ENCODE assay signal across 8 mouse cellular contexts in the genomic region with DNA sequence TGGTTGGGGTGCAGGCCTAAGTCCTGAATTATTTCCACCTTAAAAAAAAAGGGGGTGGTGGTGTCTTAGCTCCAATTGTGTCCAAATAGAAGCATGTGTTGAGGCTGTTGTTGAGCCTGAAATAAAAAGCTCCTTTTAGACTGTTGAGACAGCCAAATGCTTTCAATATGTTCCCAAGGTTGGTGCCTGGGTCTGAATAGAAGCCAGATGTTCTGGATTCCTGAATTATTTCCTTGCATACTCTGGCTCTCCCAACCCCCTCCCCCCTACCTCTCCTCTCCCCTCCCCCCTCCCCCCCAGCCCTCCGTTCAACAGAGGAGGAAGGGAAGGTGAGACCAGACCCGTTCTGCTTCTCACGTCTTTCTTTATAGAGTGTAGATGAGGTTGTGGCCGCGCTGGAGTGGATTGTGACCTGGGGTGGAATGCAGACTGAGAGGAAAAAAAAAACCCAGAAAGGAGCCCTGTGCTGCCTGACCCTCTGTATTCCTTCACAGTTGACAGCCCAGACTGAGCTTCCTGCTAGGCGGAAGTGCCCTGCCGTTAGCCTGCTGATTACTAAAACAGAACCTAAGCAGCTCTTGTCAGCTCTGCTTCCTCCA. TPM values are rescaled to one million over a fixed set of nuclear protein-coding genes. Genes with fewer than 3 reads are reported as not detected.
DNase-seq lines count a peak whose midpoint lies in the region; ATAC-seq and TF ChIP-seq lines count a peak whose summit lies in the region.

No protein-coding gene starts in this region.

- peaks cover 1% of the 10 kb centered on the region; the same call in 1 of the 2 replicates for H3K4me1 ChIP-seq in bone marrow, adult 2 months (ENCODE audit: control insufficient read depth, insufficient read depth, low read length)
- H3K4me1 ChIP-seq in intestine, embryonic 14.5 days (replicated peaks; ENCODE audit: control insufficient read depth, insufficient read depth, low read length) = peaks cover 15% of the 10 kb centered on the region
- H3K4me1 ChIP-seq in liver, embryonic 15.5 days (replicated peaks) = peaks cover 17% of the 10 kb centered on the region; the same call in 1 of the 2 replicates

- TF ChIP-seq POLR2A in bone marrow, adult 2 months (IDR thresholded peaks at IDR 0.05; ENCODE audit: borderline replicate concordance, control insufficient read depth, low read depth, low read length) = no peak

- H3K4me2 ChIP-seq in intestine, embryonic 14.5 days (ENCODE audit: low read length) = peak overlapping the region; percentile 45
- H3K4me2 ChIP-seq in liver, embryonic 15.5 days = peak overlapping the region; percentile 57

- TF ChIP-seq CTCF in bone marrow, adult 2 months (IDR thresholded peaks at IDR 0.05; ENCODE audit: control insufficient read depth, insufficient read depth, low read length) = no peak

- peak; percentile 48 for DNase-seq in 416B (ENCODE audit: low read depth)
- peak; percentile 97 for DNase-seq in heart, adult 11 months
- peak; percentile 66 for DNase-seq in intestine, embryonic 14.5 days (ENCODE audit: low spot score)
- DNase-seq in neural tube, embryonic 10.5 days (ENCODE audit: extremely low spot score, low spot score) = peak; percentile 66
- DNase-seq in frontal cortex, postnatal 14 days (ENCODE audit: low spot score in 2 of 2) = no peak
- DNase-seq in layer of hippocampus, postnatal 14 days (ENCODE audit: low spot score in 2 of 2) = no peak

- no peaks in the 10 kb centered on the region for H3K27me3 ChIP-seq in intestine, embryonic 14.5 days (replicated peaks; ENCODE audit: control insufficient read depth, insufficient read depth, low read length)
- H3K27me3 ChIP-seq in liver, embryonic 15.5 days = no peaks in the 10 kb centered on the region

- H3K27ac ChIP-seq in bone marrow, adult 2 months (ENCODE audit: control insufficient read depth, insufficient read depth, low read depth, low read length, poor library complexity) = 0 out of 2 replicates have a peak overlapping the region, but pooled peaks have one; percentile 18
- peak overlapping the region; percentile 76 for H3K27ac ChIP-seq in intestine, embryonic 14.5 days (ENCODE audit: low read depth)
- peak overlapping the region; percentile 10; the same call in 1 of the 2 replicates for H3K27ac ChIP-seq in liver, embryonic 15.5 days (replicated peaks)

- H3K4me3 ChIP-seq in bone marrow, adult 2 months (replicated peaks; ENCODE audit: control insufficient read depth, low read depth, low read length) = peak overlapping the region; percentile 59
- peak overlapping the region; percentile 15 for H3K4me3 ChIP-seq in intestine, embryonic 14.5 days (ENCODE audit: low read depth, low read length)
- peak overlapping the region; percentile 17; the same call in 1 of the 2 replicates for H3K4me3 ChIP-seq in liver, embryonic 15.5 days (replicated peaks)

- H3K9ac ChIP-seq in intestine, embryonic 14.5 days (ENCODE audit: low read length) = no peak overlapping the region
- H3K9ac ChIP-seq in liver, embryonic 15.5 days = no peak overlapping the region

- H3K9me3 ChIP-seq in intestine, embryonic 14.5 days (ENCODE audit: control insufficient read depth, low read length) = no peaks in the 10 kb centered on the region
- H3K9me3 ChIP-seq in liver, embryonic 15.5 days (replicated peaks) = no peaks in the 10 kb centered on the region

- no peaks in the 10 kb centered on the region for H3K36me3 ChIP-seq in intestine, embryonic 14.5 days (ENCODE audit: control insufficient read depth, insufficient read depth, low read length)
- no peaks in the 10 kb centered on the region for H3K36me3 ChIP-seq in liver, embryonic 15.5 days (replicated peaks)

- 0% methylated on average over 7 of the region's 7 CpGs for WGBS in bone marrow, adult 2 months
- 2% methylated on average over 7 of the region's 7 CpGs for WGBS in intestine, embryonic 14.5 days
- WGBS in liver, embryonic 15.5 days (ENCODE audit: insufficient replicate concordance) = 4% methylated on average over 7 of the region's 7 CpGs

- peak; percentile 74 for ATAC-seq in intestine, embryonic 14.5 days (replicated peaks; ENCODE audit: low FRiP score, low TSS enrichment, low read depth)
- ATAC-seq in liver, embryonic 15.5 days (ENCODE audit: insufficient read depth) = no peak

RNA-seq across cellular contexts. Expression of gene Ubash3b, which starts 50.9 kb away (rescaled TPM):
- polyA plus RNA-seq in bone marrow, adult 2 months (2011; ENCODE audit: insufficient read depth, insufficient read length, low replicate concordance, missing spikeins) = 11.5 and 33.4 TPM in 2 replicates
- 5.5 and 5.6 TPM in 2 replicates for polyA plus RNA-seq in intestine, embryonic 14.5 days (2014; fragmentation: Nextera tagmentation; extraction: Ambion mirVana)
- polyA plus RNA-seq in liver, embryonic 15.5 days (2015; fragmentation: Nextera tagmentation; extraction: Ambion mirVana) = 5.2 and 5.7 TPM in 2 replicates
- total RNA-seq in layer of hippocampus, postnatal 14 days (2021) = 10 to 100 TPM; 29.0 to 30.4 TPM

Comparison
In these comparisons a context has a peak if more than half of its experiments do, and no peak if none do; other contexts are left out.
1. DNase-seq: peak in 416B (single experiment), heart, adult 11 months (single experiment), intestine, embryonic 14.5 days (single experiment) and neural tube, embryonic 10.5 days (single experiment); none in frontal cortex, postnatal 14 days (0 of 2) and layer of hippocampus, postnatal 14 days (0 of 2).
2. H3K27ac ChIP-seq: peak in every context shown above with its lines; median percentile 76 in intestine, embryonic 14.5 days; 18 in bone marrow, adult 2 months; 10 in liver, embryonic 15.5 days.
3. Peak in every context shown above with its lines, with median percentiles within 50 percentile points of each other: H3K4me3 ChIP-seq.